Mouse (Mus musculus) embryonic facial prominence, embryonic 15.5 days (tissue): ENCODE measurements around the gene Parp16. TPM values are rescaled to one million over a fixed set of nuclear protein-coding genes. Genes with fewer than 3 reads are reported as not detected.
"Not testable (repeated sequence)": the region's sequence is repeated elsewhere in the genome, so short reads cannot be mapped to it uniquely, and the experiment has no call there.

Experiments used
- ATAC-seq: fragments of 200-750 bp; cut with Nextera tagmentation; 2 replicates; pipeline ENCODE4 v1.8.0; 2017; ENCODE audit warnings: low read depth, moderate TSS enrichment; ENCODE audit not compliant: insufficient number of reproducible peaks, low FRiP score, low TSS enrichment
- H3K27ac ChIP-seq: fragments of 300-500 bp; sonication (generic); replicated peaks from 2 replicates; pipeline ENCODE4 v1.5.1; 2015; ENCODE audit warnings: mild to moderate bottlenecking, inconsistent platforms
- H3K27me3 ChIP-seq: fragments of 300-500 bp; sonication (generic); 2 replicates; pipeline ENCODE4 v1.6.1; 2015; ENCODE audit warnings: inconsistent platforms
- H3K36me3 ChIP-seq: fragments of 300-500 bp; sonication (generic); 2 replicates; pipeline ENCODE4 v1.6.1; 2015; ENCODE audit warnings: mild to moderate bottlenecking, inconsistent platforms
- H3K4me1 ChIP-seq: fragments of 300-500 bp; sonication (generic); 2 replicates; pipeline ENCODE4 v1.6.1; 2015; ENCODE audit warnings: inconsistent platforms
- H3K4me2 ChIP-seq: fragments of 300-500 bp; sonication (generic); replicated peaks from 2 replicates; pipeline ENCODE4 v1.6.1; 2015; ENCODE audit warnings: mild to moderate bottlenecking, inconsistent platforms
- H3K4me3 ChIP-seq: fragments of 300-500 bp; sonication (generic); replicated peaks from 2 replicates; pipeline ENCODE4 v1.5.1; 2015; ENCODE audit warnings: mild to moderate bottlenecking, inconsistent platforms
- H3K9ac ChIP-seq: fragments of 300-500 bp; sonication (generic); 2 replicates; pipeline ENCODE4 v1.6.1; 2015; ENCODE audit warnings: inconsistent platforms
- H3K9me3 ChIP-seq: fragments of 300-500 bp; sonication (generic); replicated peaks from 2 replicates; pipeline ENCODE4 v1.6.1; 2016; ENCODE audit warnings: inconsistent platforms
- WGBS: fragments of 180-500 bp; shearing (Covaris S2); methylation state at CpG from one replicate; pipeline ENCODE4 v1.1.7; 2015; 5-methylcytosine and 5-hydroxymethylcytosine counted together
- polyA plus RNA-seq: library from polyadenylated mRNA; unstranded; fragments of >200 nt; fragmentation: Nextera tagmentation; extraction: Ambion mirVana; gene quantifications from 2 replicates; pipeline ENCODE4 v1.2.1, GENCODE M21; 2015

Gene Parp16
- polyA plus RNA-seq, 1 experiment from 2014 or later = 8.9 TPM

DNA sequence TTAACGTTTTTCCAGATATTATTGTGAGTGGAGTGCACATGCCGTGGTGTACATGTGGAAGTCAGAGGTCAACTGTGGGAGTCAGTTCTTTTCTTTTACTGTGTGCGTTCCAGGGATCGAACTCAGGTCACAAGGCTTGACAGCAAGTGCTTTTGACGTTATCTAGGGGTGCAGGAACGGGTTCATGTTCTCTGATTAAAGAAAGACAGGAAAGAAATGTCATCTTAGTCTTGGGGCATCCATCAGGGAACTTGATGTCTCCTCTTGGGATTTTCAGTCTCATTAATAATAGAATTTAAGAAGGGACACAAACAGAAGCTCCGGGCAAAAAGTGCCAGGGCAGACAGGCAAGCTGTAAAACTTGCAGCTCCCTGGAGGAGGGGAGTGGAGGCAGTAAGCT lies 4.6 kb downstream of the Parp16 start:
- H3K4me1 ChIP-seq = peaks cover 26% of the 10 kb centered on the region
- H3K9me3 ChIP-seq = no peaks in the 10 kb centered on the region
- H3K9ac ChIP-seq = no peak overlapping the region
- no peak overlapping the region for H3K4me2 ChIP-seq
- ATAC-seq = no peak
- no peak overlapping the region for H3K4me3 ChIP-seq
- no peaks in the 10 kb centered on the region for H3K36me3 ChIP-seq
- peak overlapping the region; percentile 74; the same call in 1 of the 2 replicates for H3K27ac ChIP-seq
- H3K27me3 ChIP-seq = no peaks in the 10 kb centered on the region
- WGBS = 55% methylated on average over 7 of the region's 7 CpGs

DNA sequence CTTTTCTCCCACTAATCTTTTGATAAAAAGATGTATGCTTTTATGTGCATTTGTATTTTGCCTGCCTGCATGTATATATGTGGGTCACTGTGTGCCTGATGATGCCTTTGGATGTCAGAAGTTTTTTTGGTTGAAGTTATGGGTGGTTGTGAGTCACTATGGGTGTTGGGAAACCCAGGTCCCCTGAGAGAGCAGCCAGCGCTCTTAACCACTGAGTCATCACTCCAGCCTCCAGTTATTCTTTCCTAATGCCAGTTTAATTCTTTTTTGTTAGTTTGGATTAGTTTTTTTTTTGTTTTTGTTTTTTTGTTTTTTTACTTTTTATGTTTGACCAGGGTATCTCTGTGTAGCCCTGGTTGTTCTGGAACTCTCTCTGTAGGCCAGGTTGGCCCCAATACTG lies 5.5 kb downstream of the Parp16 start:
- H3K4me1 ChIP-seq = peaks cover 17% of the 10 kb centered on the region
- no peak for ATAC-seq
- no peaks in the 10 kb centered on the region for H3K27me3 ChIP-seq
- 58% methylated on average over 1 of the region's 1 CpGs for WGBS
- no peak overlapping the region for H3K9ac ChIP-seq
- H3K4me2 ChIP-seq = no peak overlapping the region
- no peaks in the 10 kb centered on the region for H3K9me3 ChIP-seq
- no peaks in the 10 kb centered on the region for H3K36me3 ChIP-seq
- H3K27ac ChIP-seq = peak overlapping the region; percentile 74
- no peak overlapping the region for H3K4me3 ChIP-seq

DNA sequence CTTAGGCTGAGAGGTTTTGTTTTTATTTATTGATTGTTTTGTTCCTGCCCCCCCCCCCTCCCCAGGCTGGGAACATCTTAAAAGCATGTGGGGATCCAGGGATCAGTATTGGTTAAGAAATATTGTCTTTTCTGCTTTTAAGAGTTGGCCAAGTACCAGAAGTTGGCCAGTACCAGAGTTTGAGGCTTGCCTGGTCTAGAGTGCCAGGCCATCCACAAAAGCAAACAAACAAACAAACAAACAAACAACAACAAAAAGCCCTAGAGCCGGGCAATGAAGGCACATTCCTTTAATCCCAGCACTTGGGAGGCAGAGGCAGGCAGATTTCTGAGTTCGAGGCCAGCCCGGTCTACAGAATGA lies 5.8 kb downstream of the Parp16 start:
- Histone ChIP-seq H3K27ac (peak overlapping the region; percentile 74), H3K9ac (no peak overlapping the region), H3K4me1 (peaks cover 13% of the 10 kb centered on the region), H3K4me3 (no peak overlapping the region), H3K9me3 (no peaks in the 10 kb centered on the region), H3K4me2 (no peak overlapping the region), H3K36me3 (no peaks in the 10 kb centered on the region), H3K27me3 (no peaks in the 10 kb centered on the region)
- WGBS = 36% methylated on average over 3 of the region's 3 CpGs
- no peak for ATAC-seq

DNA sequence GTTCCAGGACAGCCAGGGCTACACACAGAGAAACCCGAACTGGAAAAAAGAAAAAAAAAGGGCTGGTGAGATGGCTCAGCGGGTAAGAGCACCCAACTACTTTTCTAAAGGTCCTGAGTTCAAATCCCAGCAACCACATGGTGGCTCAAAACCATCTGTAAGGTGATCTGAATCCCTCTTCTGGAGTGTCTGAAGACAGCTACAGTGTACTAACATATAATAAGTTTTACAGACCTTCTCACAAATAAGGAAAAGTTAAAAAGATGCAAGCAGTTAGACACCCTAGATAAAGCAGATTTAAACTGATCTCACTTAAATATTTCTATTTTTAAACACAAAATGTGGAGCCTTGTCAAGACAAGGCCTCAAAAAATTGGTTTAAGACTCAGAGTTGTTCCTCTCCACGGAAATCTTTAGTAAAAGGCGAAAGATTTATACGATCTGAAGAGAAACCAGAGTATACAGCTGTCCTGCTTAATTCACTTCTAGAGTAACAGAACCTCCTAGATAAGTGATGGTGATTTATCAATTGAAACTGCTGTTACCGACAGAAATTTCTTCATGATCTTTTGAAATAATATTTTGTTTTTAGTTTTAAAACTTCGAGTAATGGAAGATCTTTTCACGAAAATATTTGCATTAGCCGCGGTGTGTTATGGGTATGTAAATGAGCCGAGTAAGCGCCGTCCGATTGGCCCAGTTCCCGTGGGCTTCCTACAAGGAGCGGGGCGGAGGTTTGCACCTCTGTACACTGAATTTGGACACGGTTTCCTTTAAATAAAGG lies 6.4 kb downstream of the Parp16 start:
- ATAC-seq = peak; percentile 90
- peak overlapping the region; percentile 45 for H3K4me3 ChIP-seq
- under 1% methylated on average over 18 of the region's 18 CpGs for WGBS

DNA sequence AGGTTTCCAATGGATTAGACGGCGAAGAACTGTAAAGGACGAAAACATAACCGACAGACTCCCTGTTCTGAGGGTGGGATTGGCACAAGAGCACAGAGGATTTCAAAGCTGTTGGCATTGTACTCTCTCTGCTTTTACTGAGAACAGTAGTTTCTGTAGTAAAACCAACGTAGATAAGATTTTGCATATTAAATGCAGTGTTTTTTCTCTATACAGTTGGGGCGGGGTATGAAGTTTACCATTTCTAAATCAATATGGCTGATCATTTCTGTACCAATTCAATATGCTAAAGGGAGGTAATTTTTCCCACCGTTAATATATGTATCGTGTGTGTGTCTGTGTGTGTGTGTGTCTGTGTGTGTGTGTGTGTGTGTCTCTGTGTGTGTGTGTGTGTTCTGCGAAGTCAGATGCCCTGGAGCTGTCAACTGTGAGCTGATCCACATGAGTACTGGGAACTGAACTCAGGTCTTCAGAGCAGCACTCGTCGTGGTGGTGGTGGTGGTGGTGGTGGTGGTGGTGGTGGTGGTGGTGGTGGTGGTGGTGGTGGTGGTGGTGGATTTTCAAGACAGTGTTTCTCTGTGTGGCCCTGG lies 7.1 kb downstream of the Parp16 start:
- WGBS = 21% methylated on average over 11 of the region's 11 CpGs
- Histone ChIP-seq H3K4me1 (peaks cover 7% of the 10 kb centered on the region; the same call in 1 of the 2 replicates), H3K36me3 (no peaks in the 10 kb centered on the region), H3K9me3 (no peaks in the 10 kb centered on the region), H3K4me3 (peak overlapping the region; percentile 45), H3K27me3 (no peaks in the 10 kb centered on the region), H3K27ac (peak overlapping the region; percentile 74), H3K4me2 (peak overlapping the region; percentile 55), H3K9ac (0 out of 2 replicates have a peak overlapping the region, but pooled peaks have one; percentile 15)
- ATAC-seq = no peak

More for the DNA sequence above, 6.4 kb downstream of the Parp16 start:
- Histone ChIP-seq H3K4me1 (peaks cover 11% of the 10 kb centered on the region; the same call in 1 of the 2 replicates), H3K27me3 (no peaks in the 10 kb centered on the region), H3K36me3 (no peaks in the 10 kb centered on the region), H3K4me2 (peak overlapping the region; percentile 55), H3K9ac (0 out of 2 replicates have a peak overlapping the region, but pooled peaks have one; percentile 15), H3K9me3 (no peaks in the 10 kb centered on the region), H3K27ac (peak overlapping the region; percentile 74)

DNA sequence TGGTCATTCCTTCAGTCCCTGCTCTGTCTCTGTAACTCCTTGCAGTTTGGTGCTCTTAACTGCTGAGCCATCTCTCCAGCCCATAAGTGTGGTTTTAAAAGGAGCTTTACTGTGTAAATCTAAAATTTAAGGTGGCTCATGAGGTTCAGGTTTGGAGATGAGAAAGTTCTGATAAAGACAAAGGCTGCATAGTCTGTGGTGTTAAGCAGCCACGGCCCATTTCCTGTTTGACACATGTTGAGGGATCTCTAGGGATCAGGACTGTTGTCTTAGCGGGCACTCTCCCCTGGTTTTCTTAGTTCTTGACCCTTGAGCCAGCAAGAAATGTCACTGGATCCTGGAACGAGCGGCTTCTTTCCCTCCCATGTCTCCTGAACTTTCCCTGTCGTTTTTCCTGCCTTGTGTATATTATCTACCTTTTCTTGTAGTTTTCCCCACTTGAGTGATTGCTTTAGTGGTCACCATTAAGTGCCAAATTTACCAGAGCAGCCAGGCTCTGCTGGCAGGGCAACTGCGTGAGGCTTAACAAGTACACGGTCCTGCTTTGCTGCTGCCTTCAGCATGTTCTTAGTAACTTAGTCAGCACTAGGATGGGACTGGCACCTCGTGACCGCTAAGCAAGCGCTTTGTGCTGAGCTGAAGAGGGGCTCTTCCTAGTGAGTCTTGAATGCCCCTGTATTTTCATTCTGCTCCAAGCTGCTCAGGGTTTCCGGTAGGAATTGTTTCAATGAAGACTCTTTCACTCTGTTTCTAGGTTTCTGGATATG lies 10.1 kb downstream of the Parp16 start:
- WGBS = 57% methylated on average over 11 of the region's 11 CpGs
- Histone ChIP-seq H3K4me2 (no peak overlapping the region), H3K27ac (no peak overlapping the region), H3K4me1 (peaks cover 1% of the 10 kb centered on the region; the same call in 1 of the 2 replicates), H3K9ac (no peak overlapping the region), H3K27me3 (no peaks in the 10 kb centered on the region), H3K4me3 (no peak overlapping the region), H3K9me3 (no peaks in the 10 kb centered on the region), H3K36me3 (no peaks in the 10 kb centered on the region)
- ATAC-seq = no peak

DNA sequence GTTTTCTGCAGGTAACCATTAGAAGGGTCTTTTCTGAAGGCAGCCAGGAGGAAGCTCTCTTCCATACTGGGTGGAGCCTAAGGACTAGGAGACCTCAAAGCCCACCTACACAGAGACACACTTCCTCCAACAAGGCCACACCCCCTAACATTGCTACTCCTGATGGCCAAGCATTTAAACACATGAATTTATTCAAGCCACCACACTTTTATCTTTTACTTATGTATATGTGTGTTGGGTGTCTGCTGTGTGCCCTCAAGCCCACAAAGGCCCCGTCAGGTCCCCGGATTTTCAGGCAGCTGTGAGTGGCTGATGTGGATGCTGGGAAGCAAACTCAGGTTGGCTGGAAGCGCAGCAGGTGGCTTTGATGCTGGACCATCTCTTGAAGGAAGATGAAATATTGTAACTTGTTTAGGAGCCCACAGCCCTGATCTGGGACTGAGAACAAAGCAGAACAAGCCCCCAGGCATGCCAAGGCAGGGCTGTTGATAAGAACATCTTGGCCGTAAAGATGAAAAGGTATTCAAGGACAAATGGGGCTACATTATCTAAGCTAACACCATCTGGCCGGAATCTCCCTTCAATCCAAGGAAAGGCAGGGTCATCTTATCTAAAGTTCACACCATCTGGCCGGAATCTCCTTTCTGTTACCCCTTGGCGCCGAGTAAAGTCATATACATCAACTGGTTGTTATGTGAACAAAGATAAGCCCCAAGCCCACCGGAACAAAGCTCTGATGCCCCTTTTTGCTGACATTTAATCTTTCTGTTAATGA lies 12.1 kb downstream of the Parp16 start:
- not testable (repeated sequence) for H3K4me1 ChIP-seq, H3K36me3 ChIP-seq, H3K9me3 ChIP-seq, ATAC-seq, H3K27ac ChIP-seq, H3K27me3 ChIP-seq, H3K9ac ChIP-seq, H3K4me3 ChIP-seq, H3K4me2 ChIP-seq
- WGBS = 92% methylated on average over 9 of the region's 9 CpGs

DNA sequence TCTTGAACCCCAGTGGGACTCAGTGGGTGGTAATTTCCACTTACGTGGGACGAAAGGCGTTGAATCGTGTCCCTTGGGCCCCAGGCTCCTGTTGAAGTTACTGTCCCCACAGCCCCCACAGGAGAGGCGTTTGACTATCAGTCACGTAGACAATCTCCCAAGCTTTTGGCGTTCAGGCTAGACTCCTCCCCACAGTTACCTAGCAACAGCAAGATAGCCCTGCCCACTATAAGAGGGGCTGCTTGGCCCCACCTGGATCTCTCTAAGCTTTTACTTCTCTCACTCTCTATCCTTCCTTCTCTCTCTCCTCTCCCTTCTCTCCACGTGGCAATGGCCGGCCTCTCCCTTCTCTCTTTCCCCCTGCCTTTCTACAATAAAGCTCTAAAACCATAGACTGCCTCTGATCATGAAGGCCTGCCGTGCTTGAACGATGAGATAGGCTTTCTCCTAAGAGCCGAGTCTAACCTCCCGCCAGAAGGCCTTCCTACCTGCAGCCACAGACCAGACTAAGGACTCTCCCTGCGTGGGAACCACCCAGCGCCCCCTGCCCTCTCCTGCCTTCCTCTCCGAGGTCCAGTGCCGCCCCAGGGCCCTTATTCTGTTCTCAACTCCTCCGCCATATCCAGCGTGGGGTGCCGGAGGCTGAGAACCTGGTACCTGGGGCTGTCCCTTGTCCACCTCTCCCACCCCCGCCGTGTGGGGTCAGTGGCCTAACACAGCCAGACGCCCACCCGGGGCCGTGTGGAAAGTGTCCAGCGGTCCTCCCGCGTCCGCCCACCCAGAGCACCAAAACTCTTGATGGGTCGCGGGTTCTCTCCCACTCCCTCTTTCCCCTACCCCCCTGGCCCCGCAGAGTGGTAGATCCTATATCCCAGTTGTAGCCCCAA lies 13.4 kb downstream of the Parp16 start:
- H3K4me1 ChIP-seq = no peaks in the 10 kb centered on the region
- WGBS = 90% methylated on average over 32 of the region's 32 CpGs
- no peak overlapping the region for H3K9ac ChIP-seq
- no peak overlapping the region for H3K4me2 ChIP-seq
- no peaks in the 10 kb centered on the region for H3K27me3 ChIP-seq
- no peak for ATAC-seq
- H3K4me3 ChIP-seq = no peak overlapping the region
- H3K9me3 ChIP-seq = no peaks in the 10 kb centered on the region
- no peaks in the 10 kb centered on the region for H3K36me3 ChIP-seq
- no peak overlapping the region for H3K27ac ChIP-seq

DNA sequence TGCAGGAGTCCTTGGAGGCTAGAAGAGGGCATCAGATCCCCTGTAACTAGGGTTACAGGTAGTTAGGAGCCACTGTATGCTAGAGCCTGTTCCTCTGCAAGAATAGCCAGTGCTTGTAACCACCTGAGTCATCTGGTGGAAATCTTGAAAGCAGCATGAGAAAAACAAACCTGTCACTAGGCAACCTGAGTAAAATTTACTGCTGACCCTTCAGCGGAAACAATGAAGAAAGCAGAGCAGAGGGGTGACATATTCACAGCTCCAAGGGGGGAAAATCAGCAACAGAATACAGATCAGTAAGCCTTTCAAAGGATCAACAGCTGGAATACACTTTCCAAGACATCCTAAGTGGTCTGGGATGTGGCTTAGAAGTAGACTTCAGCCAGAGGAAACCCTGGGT lies 16.4 kb downstream of the Parp16 start:
- ATAC-seq = no peak
- no peak overlapping the region for H3K4me2 ChIP-seq

GRCm38 (mm10) chr9:65214425-65214777 lies 19.2 kb downstream of the Parp16 start:
- H3K4me1 ChIP-seq = peaks cover 16% of the 10 kb centered on the region
- peak overlapping the region; percentile 95 for H3K4me2 ChIP-seq
- H3K27me3 ChIP-seq = no peaks in the 10 kb centered on the region
- WGBS = 18% methylated on average over 10 of the region's 10 CpGs
- no peak for ATAC-seq
- H3K36me3 ChIP-seq = no peaks in the 10 kb centered on the region
- H3K9me3 ChIP-seq = no peaks in the 10 kb centered on the region
- peak overlapping the region; percentile 69; the same call in 1 of the 2 replicates for H3K9ac ChIP-seq
- peak overlapping the region; percentile 88 for H3K27ac ChIP-seq
- H3K4me3 ChIP-seq = peak overlapping the region; percentile 74

More for the DNA sequence above, 16.4 kb downstream of the Parp16 start:
- Histone ChIP-seq H3K27ac (no peak overlapping the region), H3K9ac (no peak overlapping the region), H3K4me3 (no peak overlapping the region), H3K4me1 (peaks cover 16% of the 10 kb centered on the region), H3K9me3 (no peaks in the 10 kb centered on the region), H3K27me3 (no peaks in the 10 kb centered on the region), H3K36me3 (no peaks in the 10 kb centered on the region)
- 50% methylated on average over 1 of the region's 1 CpGs for WGBS
